Mouse (Mus musculus) midbrain, embryonic 14.5 days (tissue): ENCODE measurements around the gene P4ha1. TPM values are rescaled to one million over a fixed set of nuclear protein-coding genes. Genes with fewer than 3 reads are reported as not detected.

Source experiments
- polyA plus RNA-seq: library from polyadenylated mRNA; unstranded; fragments of >200 nt; fragmentation: Nextera tagmentation; extraction: Ambion mirVana; gene quantifications from 2 replicates; pipeline ENCODE4 v1.2.1, GENCODE M21; 2014

The P4ha1 gene
- polyA plus RNA-seq, 1 experiment from 2014 or later = 22.4 TPM

Other genes with a start within 250 kb of the P4ha1 start
- 8.9 and 18.4 TPM in 2 replicates for gene Sept10, start 101.4 kb upstream of the P4ha1 start, polyA plus RNA-seq
- 17.7 and 18.3 TPM in 2 replicates for gene Sowahc, start 101.3 kb upstream of the P4ha1 start, polyA plus RNA-seq
- 2.8 and 5.0 TPM in 2 replicates for gene Gm10273, start 72.3 kb downstream of the P4ha1 start, polyA plus RNA-seq
- gene Pla2g12b, start 80.4 kb downstream of the P4ha1 start, polyA plus RNA-seq = not detected in 2 replicates
- 0.39 TPM in 1 of 2 replicates, not detected in the other for gene Oit3, start 118.5 kb downstream of the P4ha1 start, polyA plus RNA-seq